Mouse (Mus musculus) heart, embryonic 13.5 days (tissue): ENCODE data around the gene Taf6. TPM values are rescaled to one million over a fixed set of nuclear protein-coding genes. Genes with fewer than 3 reads are reported as not detected.
A peak's percentile ranks its signal among the peaks of the same experiment; 100 is the strongest.

Source experiments
- ATAC-seq: fragments of 200-750 bp; cut with Nextera tagmentation; 2 replicates; pipeline ENCODE4 v1.8.0; 2017; ENCODE audit warnings: moderate TSS enrichment; ENCODE audit not compliant: insufficient number of reproducible peaks, low FRiP score, low TSS enrichment; ENCODE audit errors: extremely low read depth
- H3K27ac ChIP-seq: fragments of 300-500 bp; sonication (generic); replicated peaks from 2 replicates; pipeline ENCODE4 v1.5.1; 2015; ENCODE audit warnings: moderate library complexity, mild to moderate bottlenecking, inconsistent platforms
- H3K27me3 ChIP-seq: fragments of 300-500 bp; sonication (generic); replicated peaks from 2 replicates; pipeline ENCODE4 v1.6.1; 2015; ENCODE audit warnings: mild to moderate bottlenecking, inconsistent platforms
- H3K36me3 ChIP-seq: fragments of 300-500 bp; sonication (generic); 2 replicates; pipeline ENCODE4 v1.6.1; 2015; ENCODE audit warnings: mild to moderate bottlenecking, inconsistent platforms
- H3K4me1 ChIP-seq: fragments of 300-500 bp; sonication (generic); 2 replicates; pipeline ENCODE4 v1.6.1; 2015; ENCODE audit warnings: inconsistent platforms
- H3K4me2 ChIP-seq: fragments of 300-500 bp; sonication (generic); 2 replicates; pipeline ENCODE4 v1.6.1; 2015; ENCODE audit warnings: inconsistent platforms, mild to moderate bottlenecking, moderate library complexity
- H3K4me3 ChIP-seq: fragments of 300-500 bp; sonication (generic); 2 replicates; pipeline ENCODE4 v1.5.1; 2015; ENCODE audit warnings: moderate library complexity, mild to moderate bottlenecking, inconsistent platforms
- H3K9ac ChIP-seq: fragments of 300-500 bp; sonication (generic); 2 replicates; pipeline ENCODE4 v1.6.1; 2015; ENCODE audit warnings: inconsistent platforms, mild to moderate bottlenecking, moderate library complexity
- H3K9me3 ChIP-seq: fragments of 300-500 bp; sonication (generic); 2 replicates; pipeline ENCODE4 v1.6.1; 2016; ENCODE audit warnings: inconsistent platforms
- WGBS: fragments of 180-500 bp; shearing (Covaris S2); methylation state at CpG from one replicate; pipeline ENCODE4 v1.1.7; 2015; ENCODE audit warnings: mixed read lengths; 5-methylcytosine and 5-hydroxymethylcytosine counted together
- microRNA counts: library from miRNA; unstranded; fragments of <30 nt; microRNA quantifications from one replicate; lab custom pipeline; 2016
- microRNA-seq: library from miRNA; unstranded; fragments of <30 nt; microRNA quantifications from one replicate; pipeline ENCODE4, GENCODE M21; 2016
- polyA plus RNA-seq: library from polyadenylated mRNA; unstranded; fragments of >200 nt; fragmentation: Nextera tagmentation; extraction: Ambion mirVana; gene quantifications from 2 replicates; pipeline ENCODE4 v1.2.1, GENCODE M21; 2015

Gene Taf6
- polyA plus RNA-seq, 1 experiment from 2014 or later, result 62.8 TPM

GRCm38 (mm10) chr5:138132425-138133064, 54.7 kb downstream of the Taf6 start:
- H3K9me3 ChIP-seq, result no peaks in the 10 kb centered on the region
- no peak for ATAC-seq
- H3K36me3 ChIP-seq, result peaks cover 81% of the 10 kb centered on the region
- WGBS, result 81% methylated on average over 5 of the region's 5 CpGs
- H3K4me1 ChIP-seq, result peaks cover 10% of the 10 kb centered on the region
- H3K9ac ChIP-seq, result no peak overlapping the region
- no peaks in the 10 kb centered on the region for H3K27me3 ChIP-seq
- H3K4me3 ChIP-seq, result no peak overlapping the region
- H3K4me2 ChIP-seq, result no peak overlapping the region
- no peak overlapping the region for H3K27ac ChIP-seq

MicroRNAs within 50 kb of the gene (microRNA counts, 519-probe panel; counts per million panel counts)
- 5,466 counts per million, percentile 90 among the panel's probes with 10 or more counts for microRNA mmu-miR-106b (lab: Ali Mortazavi, UCI)
- 6,674 counts per million, percentile 96 among the panel's probes with 10 or more counts for microRNA mmu-miR-25 (lab: Ali Mortazavi, UCI)
- 5,565 counts per million, percentile 90 among the panel's probes with 10 or more counts for microRNA mmu-miR-93 (lab: Ali Mortazavi, UCI)

Small RNA genes within 50 kb of the gene (microRNA-seq; reads per million reads assigned to microRNA genes)
- gene Mir106b, result 5,176 reads per million, percentile 93 among the genes with 10 or more reads in this experiment
- 338 reads per million, percentile 69 among the genes with 10 or more reads in this experiment for gene Mir25
- gene Mir93, result 9,295 reads per million, percentile 95 among the genes with 10 or more reads in this experiment

Other genes starting within 250 kb of the Taf6 start
- 0.04 TPM in 2 replicates for gene Gjc3, start 224.4 kb downstream of the Taf6 start, polyA plus RNA-seq
- gene Azgp1, start 205.9 kb downstream of the Taf6 start, polyA plus RNA-seq, result not detected in 2 replicates
- gene Smok3a, start 166.2 kb downstream of the Taf6 start, polyA plus RNA-seq, result not detected in 2 replicates
- gene Smok3b, start 166.0 kb downstream of the Taf6 start, polyA plus RNA-seq, result not detected in 2 replicates
- not detected in 2 replicates for gene Smok3c, start 134.3 kb downstream of the Taf6 start, polyA plus RNA-seq
- gene Zkscan1, start 102.4 kb downstream of the Taf6 start, polyA plus RNA-seq, result 8.6 and 8.7 TPM in 2 replicates
- gene Zscan21, start 70.5 kb downstream of the Taf6 start, polyA plus RNA-seq, result 39.1 and 39.4 TPM in 2 replicates
- gene Zfp113, start 31.7 kb downstream of the Taf6 start, polyA plus RNA-seq, result 11.5 and 12.2 TPM in 2 replicates
- 269 and 309 TPM in 2 replicates for gene Cops6, start 26.4 kb downstream of the Taf6 start, polyA plus RNA-seq
- gene Ap4m1, start 15.4 kb downstream of the Taf6 start, polyA plus RNA-seq, result 12.9 and 13.7 TPM in 2 replicates
- 123 TPM in 2 replicates for gene Mcm7, start 15.0 kb downstream of the Taf6 start, polyA plus RNA-seq
- 26.1 and 27.1 TPM in 2 replicates for gene Cnpy4, start within 50 bp of the Taf6 start, polyA plus RNA-seq
- gene Mblac1, start 6.9 kb upstream of the Taf6 start, polyA plus RNA-seq, result 5.8 and 5.9 TPM in 2 replicates
- gene Nxpe5, start 38.4 kb upstream of the Taf6 start, polyA plus RNA-seq, result not detected in 2 replicates
- gene Lamtor4, start 68.0 kb upstream of the Taf6 start, polyA plus RNA-seq, result 77.9 and 86.8 TPM in 2 replicates
- gene BC037034, start 76.6 kb upstream of the Taf6 start, polyA plus RNA-seq, result 2.9 and 3.0 TPM in 2 replicates
- gene Gal3st4, start 85.4 kb upstream of the Taf6 start, polyA plus RNA-seq, result 0.64 and 1.0 TPM in 2 replicates
- 0.04 and 0.06 TPM in 2 replicates for gene Gm43720, start 92.5 kb upstream of the Taf6 start, polyA plus RNA-seq
- gene Gpc2, start 92.6 kb upstream of the Taf6 start, polyA plus RNA-seq, result 9.3 and 9.7 TPM in 2 replicates
- gene Stag3, start 92.8 kb upstream of the Taf6 start, polyA plus RNA-seq, result 1.6 and 2.5 TPM in 2 replicates
- not detected in 2 replicates for gene Pvrig, start 154.5 kb upstream of the Taf6 start, polyA plus RNA-seq